Mouse (Mus musculus) kidney, postnatal 25 days (tissue): ENCODE measurements at regions not wholly inside any gene's neighbourhood (a gene's known extent, or its start where the extent isn't known, plus 50 kb on each side); places are given as distances from the start of the nearest gene placed in this dataset.

Source experiments
- DNase-seq, 2 experiments: peaks; one replicate each; pipeline ENCODE4 v3.0.0; 2021; ENCODE audit warnings: mixed read lengths in 2 of 2

GRCm38 (mm10) chr1:92340644-92341043 lies 133.0 kb downstream of the Ndufa10 start:
- peak in 1 of 2 experiments; percentile 15 for DNase-seq

DNA sequence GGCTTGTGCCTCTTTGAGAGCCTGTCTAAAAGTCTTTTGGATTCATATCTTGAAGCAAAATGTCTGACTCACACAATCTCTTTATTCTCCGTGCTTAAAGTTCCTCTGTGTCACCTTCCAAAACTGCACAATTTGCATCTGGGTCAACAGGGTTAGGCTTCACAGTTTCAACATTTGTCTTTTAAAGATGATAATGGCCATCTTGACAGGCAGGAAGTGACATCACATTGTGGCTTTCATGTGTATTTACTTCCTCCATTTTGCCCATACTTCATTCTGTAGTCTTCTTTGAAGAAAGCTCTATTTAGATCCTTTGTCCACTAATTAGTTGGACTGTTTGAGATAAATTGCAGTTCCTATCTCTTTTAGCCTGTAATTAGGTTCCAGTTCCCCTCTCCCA lies 135.1 kb downstream of the Ndufa10 start:
- peak in 1 of 2 experiments; percentile 3 for DNase-seq

DNA sequence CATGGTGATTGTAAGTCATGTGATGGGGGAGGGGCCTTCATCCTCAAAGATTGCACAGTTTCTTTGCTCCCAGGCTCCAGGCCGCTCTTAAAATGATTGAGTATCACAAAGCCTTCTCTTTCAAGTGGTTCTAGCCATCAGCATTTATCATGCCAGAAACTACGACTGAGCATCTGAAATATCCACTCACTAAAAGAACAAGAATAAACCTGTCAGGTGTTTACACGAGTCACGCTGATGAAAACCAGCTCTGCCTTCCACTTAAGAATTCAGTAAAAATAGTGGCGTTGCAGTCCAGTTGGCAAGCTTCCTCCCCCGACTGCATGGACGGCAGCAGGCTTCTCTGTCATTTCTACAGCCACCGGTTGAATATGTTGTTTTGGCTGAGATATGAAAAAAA lies 136.2 kb downstream of the Ndufa10 start:
- peak; percentile 9 to 30 for DNase-seq

DNA sequence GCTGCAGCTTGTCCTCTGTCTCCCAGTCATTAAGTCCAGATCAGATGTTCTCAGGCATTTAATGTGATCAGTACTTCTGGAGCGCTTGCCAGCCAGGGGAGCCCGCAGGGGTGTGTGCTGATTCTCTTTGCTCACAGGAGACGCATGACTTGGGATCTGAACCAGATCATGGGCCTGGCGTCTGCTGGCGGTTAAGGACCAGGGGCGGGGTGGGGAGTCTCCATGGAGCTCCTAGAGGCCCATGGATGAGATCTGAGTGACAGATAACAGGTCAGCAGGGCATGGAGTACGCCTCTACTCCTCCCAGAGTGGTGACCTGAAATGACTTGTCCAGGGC lies 136.7 kb upstream of the Hdac4 start:
- peak in 1 of 2 experiments; percentile 38 for DNase-seq

DNA sequence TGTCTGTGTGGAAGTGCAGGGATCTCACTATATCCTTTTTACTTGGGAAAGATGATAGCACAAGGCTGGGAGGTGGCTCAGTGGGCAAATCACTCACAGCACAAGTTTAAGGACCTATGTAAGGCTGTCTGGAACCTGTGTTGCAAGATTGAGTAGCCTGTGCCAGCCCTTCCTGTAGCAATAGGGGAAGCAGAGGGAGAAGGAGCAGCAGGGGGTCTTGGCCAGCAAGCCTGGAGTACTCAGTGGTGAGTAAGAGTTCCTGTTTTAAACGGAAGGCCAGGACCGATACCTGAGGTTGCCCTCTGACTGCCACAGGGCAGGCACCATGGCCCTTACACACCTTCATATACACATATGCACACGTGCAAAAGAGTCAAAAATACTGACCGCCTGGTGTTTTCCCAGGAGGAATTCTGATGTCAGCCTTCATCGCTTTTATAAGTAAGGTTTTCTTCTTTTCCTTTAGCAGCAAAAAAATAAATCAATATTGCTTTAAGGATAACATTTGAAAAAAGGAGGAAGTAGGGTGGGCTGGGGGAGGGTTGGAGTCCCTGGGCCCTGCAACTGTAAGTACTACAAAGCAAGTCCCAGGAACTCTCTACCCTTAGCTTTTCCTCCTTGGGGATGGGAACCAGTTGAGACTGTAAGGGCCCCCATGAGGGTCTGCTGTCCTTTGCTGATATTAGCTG lies 136.2 kb upstream of the Hdac4 start:
- DNase-seq: no peak

DNA sequence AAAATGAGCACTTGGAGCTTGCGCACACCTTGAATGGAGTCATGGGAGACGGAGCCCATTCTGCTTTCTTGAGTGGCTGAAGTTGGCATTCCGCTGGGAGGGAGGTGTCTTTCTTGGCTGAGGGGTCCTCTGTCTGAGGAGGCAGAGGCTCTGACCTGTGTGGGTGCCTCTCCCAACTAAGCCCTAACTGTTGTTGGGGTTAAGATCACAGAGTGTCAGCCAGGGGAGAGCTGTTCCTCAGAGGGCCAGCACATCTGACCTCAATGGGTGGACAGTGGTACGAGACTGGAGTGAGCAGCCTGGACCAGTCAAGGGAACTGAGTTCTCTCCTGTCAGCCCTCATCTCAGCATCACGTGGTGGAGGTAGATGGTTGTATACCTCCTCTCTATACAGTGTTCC lies 134.7 kb upstream of the Hdac4 start:
- DNase-seq: no peak

GRCm38 (mm10) chr1:92329491-92329890 lies 134.0 kb upstream of the Hdac4 start:
- DNase-seq: peak in 1 of 2 experiments; percentile 22

- peak in 1 of 2 experiments; percentile 17 for DNase-seq
Observed at GRCm38 (mm10) chr1:92327141-92327540, 131.6 kb upstream of the Hdac4 start.

- DNase-seq: peak in 1 of 2 experiments; percentile 21
Observed at GRCm38 (mm10) chr1:92325281-92325680, 129.8 kb upstream of the Hdac4 start.

GRCm38 (mm10) chr1:92324091-92324950 lies 128.8 kb upstream of the Hdac4 start:
- DNase-seq: peak in 1 of 2 experiments; percentile 34

- peak in 1 of 2 experiments; percentile 3 for DNase-seq
Observed at GRCm38 (mm10) chr1:92317131-92317530, 121.6 kb upstream of the Hdac4 start.

GRCm38 (mm10) chr1:92316191-92316723 lies 120.8 kb upstream of the Hdac4 start:
- DNase-seq: peak in 1 of 2 experiments; percentile 24

- DNase-seq: peak in 1 of 2 experiments; percentile 3
Observed at GRCm38 (mm10) chr1:92313001-92313597, 117.6 kb upstream of the Hdac4 start.

GRCm38 (mm10) chr1:92309883-92310282 lies 114.4 kb upstream of the Hdac4 start:
- peak in 1 of 2 experiments; percentile 2 for DNase-seq

DNA sequence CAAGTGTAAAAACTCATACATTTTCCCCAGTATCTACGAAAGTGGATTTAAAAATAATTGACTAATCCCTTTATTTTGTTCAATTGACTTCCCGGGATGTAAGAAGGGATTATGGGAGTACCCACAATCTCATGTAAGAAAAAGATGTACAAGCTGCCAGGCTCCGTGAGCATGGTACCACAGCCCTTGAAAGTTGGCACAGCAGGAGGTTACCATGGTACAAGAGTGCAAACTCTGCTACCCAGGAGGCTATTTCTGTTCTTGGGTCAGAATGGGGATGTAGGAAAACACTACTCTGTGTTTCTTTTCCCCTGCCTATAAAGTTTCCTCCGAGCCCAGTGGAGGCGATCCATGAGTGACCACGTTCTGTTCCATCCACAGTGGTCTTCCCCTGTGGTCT lies 113.9 kb upstream of the Hdac4 start:
- peak in 1 of 2 experiments; percentile 12 for DNase-seq

DNA sequence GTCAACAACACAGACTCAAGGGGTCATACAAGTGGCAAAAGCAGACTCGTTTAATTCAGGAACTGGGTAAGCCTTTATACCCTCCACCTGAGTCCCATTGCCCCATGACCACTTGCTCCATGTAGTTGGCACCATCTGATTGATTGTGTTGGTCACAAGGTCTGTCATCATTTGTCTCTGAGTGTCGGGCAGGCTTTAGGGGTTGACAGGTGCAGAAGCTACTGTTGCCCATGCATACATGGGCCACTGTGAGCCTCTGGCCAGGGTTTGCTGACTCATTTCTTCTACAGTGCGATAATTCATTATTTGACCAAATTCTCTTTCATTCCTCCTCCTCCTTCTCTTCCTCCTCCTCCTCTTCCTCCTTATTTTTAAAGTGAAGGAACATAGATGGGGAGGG lies 113.0 kb upstream of the Hdac4 start:
- peak in 1 of 2 experiments; percentile 10 for DNase-seq

- peak in 1 of 2 experiments; percentile 3 for DNase-seq
Observed at GRCm38 (mm10) chr1:92306042-92306441, 110.5 kb upstream of the Hdac4 start.

GRCm38 (mm10) chr1:92299041-92299440 lies 103.5 kb upstream of the Hdac4 start:
- DNase-seq: peak in 1 of 2 experiments; percentile 4

GRCm38 (mm10) chr1:92292681-92293380 lies 97.3 kb upstream of the Hdac4 start:
- DNase-seq: no peak

- no peak for DNase-seq
Observed at GRCm38 (mm10) chr1:92286966-92287342, 91.5 kb upstream of the Hdac4 start.

DNA sequence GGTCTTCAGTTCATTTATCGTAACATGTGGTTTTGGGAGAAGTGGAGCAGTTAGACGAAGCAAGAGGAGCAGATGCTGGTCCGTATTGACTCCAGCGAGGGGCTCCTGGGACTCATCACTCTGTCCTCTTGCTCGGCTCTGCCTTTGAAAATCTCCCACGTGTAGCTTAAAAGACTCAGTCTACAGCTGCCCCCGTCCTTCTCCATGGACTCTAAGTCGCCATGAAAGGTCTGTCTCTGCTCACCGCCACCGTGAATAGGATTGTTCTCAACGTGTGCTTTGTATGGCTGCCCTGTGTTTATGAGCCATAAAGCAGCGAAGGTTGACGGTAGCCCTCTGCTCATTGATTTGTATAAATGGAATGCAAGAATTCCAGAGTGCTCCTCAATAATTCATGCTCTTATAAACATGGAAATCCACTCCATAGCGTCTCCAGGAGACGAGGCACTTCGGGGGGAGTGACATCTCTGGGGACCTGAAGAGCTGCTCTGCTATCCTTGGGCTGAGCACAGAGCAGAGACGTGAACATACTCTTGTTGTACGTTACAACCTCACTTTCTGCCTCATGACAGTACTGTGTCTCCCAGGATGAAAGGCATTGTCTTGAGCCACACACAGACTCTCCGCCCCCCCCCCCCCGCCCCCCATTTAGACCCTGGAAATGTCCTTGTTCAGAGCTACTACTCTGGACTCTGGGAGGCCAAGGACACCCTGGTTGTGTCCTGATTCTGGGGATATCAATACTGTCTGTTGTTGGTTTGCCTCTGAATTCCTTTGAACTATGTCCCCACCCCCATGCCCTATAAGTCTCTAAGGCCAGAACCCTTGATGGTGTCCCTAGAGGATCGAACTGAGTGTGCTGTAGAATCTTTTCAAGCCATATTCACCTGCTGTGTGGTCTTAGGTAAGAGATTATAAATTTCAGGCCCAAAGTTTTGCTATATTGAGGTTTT lies 90.8 kb upstream of the Hdac4 start:
- DNase-seq: no peak
